Mouse (Mus musculus): ENCODE results near the gene Uhrf1bp1.

The Uhrf1bp1 gene

DNA sequence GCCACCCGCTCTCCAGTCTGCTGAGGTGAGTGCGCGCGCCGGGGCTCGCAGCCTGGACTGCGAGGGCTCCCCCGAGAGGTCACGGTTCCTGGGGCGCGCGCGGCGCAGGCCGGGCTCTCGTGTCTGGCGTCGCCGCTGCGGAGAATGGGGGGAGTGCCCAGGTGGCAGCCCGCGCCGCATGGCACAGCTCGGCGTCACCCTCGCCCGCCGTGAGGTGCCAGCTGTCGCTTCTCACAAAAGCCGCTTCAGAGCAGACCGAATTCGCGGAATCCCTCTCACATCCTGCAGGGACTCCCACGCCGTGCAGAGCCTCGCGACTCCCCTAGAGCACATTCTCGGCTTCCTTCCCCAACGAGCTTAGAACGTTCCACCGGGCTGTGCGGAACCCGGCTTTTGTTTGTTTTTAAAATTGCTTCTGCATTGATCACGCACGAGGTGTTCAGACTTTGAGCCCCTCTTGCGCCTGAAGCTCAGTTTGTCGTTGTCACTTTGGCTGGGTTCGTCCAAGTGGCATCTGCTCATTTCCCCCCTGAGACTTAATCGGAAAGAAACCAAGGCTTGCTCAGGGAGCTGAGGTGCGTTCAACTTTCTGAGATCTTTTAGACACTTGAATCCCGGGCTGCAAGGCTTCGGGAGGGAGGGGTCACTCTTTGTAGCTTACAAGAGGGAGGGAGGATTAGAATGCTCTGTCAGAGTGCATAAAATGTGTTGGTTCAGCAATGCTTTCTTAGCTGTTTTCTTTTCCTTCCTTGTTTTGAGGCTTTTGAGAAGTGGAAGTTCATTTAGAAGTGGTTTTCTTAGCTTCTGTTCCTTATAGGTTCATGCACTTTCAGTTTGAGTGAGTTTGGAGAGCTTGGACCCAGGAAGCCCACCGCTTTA lies 53.6 kb downstream of the Uhrf1bp1 start, which contains the start of gene Taf11:
TSS of gene Taf11 (minus strand) at position 223 of the 879 bp plus-strand sequence.
- DNase-seq (ENCODE audit: low spot score in 2 of 2): peak; percentile 78 to 80

DNA sequence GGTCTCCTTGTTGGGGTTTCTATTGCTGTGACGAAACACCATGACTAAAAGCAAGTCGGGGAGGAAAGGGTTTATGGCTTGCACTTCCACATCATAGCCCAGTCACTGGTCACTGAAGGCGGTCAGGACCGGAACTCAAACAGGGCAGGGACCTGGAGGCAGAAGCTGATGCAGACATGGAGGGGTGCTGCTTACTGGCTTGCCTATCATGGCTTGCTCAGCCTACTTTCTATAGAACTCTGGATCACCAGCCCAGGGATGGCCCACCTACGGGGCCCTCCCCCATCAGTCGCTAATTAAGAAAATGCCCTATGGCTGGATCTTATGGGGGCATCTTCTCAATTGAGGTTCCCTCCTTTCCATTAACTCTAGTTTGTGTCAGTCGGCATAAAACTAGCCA lies 55.1 kb downstream of the Uhrf1bp1 start:
- no peak for DNase-seq (ENCODE audit: low spot score in 2 of 2)

DNA sequence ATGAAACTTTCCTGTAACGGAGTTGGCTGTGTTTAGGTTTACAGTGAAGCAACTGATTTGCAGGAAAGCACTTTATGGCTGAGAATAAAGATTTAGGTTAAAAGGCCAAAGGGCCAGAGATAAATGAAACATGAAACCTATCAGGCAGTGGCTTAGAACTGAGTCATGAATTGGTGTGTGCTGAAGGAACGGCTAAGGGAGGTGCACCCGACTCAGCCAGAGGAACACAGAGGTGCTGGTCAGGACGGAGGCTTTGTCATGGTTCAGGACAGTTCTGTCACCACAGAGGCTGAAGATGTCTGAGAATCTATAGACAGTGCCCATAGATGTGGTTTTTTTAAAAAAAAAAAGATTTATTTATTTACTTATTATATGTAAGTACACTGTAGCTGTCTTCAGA lies 58.5 kb downstream of the Uhrf1bp1 start:
- DNase-seq (ENCODE audit: low spot score in 2 of 2): no peak

- DNase-seq (ENCODE audit: low spot score in 2 of 2): no peak
Observed at GRCm38 (mm10) chr17:27916366-27916765, 60.1 kb downstream of the Uhrf1bp1 start.

- DNase-seq (ENCODE audit: low spot score in 2 of 2): no peak
Observed at GRCm38 (mm10) chr17:27920676-27921075, 64.4 kb downstream of the Uhrf1bp1 start.

GRCm38 (mm10) chr17:27922174-27922712 lies 66.0 kb downstream of the Uhrf1bp1 start:
- no peak for DNase-seq (ENCODE audit: low spot score in 2 of 2)

DNA sequence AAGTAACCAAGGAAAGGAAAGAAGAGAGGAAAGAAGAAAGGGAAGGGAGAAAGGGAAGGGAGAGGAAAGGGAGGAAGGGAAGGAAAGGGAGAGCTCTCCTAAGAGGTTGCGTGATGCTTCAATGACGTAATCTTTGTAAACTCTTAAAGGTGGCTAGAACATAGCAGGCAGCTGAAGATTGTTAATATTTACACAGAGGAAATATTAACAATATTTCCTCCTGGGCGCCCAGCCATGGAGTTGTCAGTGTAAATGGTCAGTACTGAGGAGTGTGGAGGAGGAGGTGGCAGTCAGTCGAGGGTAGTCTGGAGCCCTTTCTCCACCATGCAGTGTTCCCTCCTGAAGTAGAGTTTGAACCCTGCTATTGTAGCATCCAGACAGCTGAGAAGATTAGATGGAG lies 68.8 kb downstream of the Uhrf1bp1 start:
- DNase-seq (ENCODE audit: low spot score in 2 of 2): no peak

GRCm38 (mm10) chr17:27925504-27925903 lies 69.3 kb downstream of the Uhrf1bp1 start:
- DNase-seq (ENCODE audit: low spot score in 2 of 2): no peak

DNA sequence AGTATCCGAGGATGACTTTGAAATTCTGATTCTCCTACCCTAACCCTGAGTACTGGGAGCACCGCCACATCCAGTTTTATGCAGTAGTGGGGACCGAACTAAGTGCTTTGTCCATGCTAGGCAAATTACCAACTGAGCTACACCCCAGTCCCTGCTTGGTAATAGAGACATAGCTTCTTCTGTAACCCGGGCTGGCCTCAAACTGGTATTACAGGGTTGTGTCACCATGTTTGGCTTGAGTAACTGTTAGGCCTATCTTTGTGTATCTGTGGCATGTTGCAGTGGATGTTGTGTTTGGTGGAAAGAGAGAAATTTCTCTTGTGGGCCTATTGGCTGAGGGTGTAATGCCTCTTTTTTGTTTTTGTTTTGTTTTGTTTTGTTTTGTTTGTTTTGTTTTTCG lies 74.0 kb downstream of the Uhrf1bp1 start:
- DNase-seq (ENCODE audit: low spot score in 2 of 2): no peak

GRCm38 (mm10) chr17:27931826-27932225 lies 75.6 kb downstream of the Uhrf1bp1 start:
- DNase-seq (ENCODE audit: low spot score in 2 of 2): no peak

DNA sequence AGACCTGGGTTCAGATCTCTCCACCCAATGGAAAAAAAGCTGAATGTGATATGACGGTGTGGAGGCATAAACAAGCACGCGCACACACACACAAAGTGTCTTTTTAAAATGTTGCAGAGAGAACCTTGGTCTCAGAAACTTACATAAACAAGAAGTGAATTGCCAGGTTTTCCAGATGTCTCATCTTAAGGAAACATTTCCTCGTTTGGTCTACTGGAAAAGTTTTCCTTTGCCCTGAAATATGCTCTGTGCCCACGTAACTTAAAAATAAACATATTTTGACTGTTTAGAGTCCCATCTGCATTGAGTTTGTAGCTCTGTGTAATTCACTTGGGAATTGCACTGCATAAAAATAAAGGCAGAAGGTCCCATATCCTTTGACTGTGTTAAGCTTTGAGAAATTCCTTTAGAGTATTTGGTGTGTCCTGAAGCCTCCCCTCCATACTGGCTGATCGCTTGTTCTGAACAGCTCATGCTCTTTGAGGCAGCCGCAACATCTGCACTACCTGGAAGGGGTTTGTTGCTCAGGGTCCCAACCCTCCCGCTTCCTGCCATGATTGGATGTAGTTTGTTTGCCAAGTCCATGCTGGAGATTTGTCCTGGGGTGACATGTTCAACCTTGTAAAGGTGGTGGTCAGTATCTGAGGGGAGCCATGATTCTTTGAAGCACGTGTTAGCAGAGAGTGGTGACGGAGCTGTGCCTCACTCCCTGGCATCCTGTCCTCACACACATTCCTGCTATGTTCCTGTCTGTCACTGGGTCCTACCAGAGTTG lies 78.1 kb downstream of the Uhrf1bp1 start:
- no peak for DNase-seq (ENCODE audit: low spot score in 2 of 2)

- no peak for DNase-seq (ENCODE audit: low spot score in 2 of 2)
Observed at GRCm38 (mm10) chr17:27935091-27935490, 78.8 kb downstream of the Uhrf1bp1 start.

- DNase-seq (ENCODE audit: low spot score in 2 of 2): no peak
Observed at GRCm38 (mm10) chr17:27937054-27937615, 80.9 kb downstream of the Uhrf1bp1 start.

GRCm38 (mm10) chr17:27938121-27938754 lies 82.0 kb downstream of the Uhrf1bp1 start:
- DNase-seq (ENCODE audit: low spot score in 2 of 2): no peak

DNA sequence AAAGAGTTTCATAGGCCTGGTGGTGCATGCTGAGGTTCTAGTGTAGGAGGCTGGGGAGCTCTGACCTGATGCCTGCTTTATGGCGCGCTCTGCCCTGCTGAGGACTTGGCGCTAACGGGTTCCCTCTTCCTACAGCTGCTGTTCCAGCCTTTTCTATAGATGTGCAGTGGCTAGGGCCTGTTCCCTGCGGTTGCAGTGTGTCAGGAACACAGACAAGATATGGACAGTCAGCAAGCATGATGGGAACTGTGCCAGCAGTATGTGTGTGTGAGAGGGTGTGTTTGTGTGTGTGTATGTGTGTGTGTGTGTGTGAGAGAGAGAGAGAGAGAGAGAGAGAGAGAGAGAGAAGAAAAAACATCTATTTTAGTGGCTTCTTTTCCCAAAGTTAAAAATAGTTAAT lies 82.8 kb downstream of the Uhrf1bp1 start:
- DNase-seq (ENCODE audit: low spot score in 2 of 2): no peak

DNA sequence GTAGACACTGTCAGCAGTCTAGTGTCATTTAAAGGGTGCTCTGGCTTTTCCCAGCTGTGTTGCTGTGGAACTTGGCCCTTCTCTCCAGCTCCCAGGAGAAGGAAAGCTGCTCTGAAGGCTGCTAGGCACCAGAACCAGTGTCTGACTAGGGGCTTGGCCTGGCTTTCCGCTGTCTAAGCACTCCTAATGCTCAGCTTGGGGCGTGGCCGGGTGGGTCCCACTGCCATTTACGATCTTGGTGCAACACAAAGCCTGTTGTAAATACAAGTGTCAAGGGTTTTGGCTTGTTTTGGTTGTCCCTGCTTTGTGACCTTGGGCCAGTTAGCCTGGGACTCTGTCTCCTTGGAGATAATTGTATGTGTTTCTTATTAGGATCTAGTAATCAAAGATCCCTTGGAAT lies 84.1 kb downstream of the Uhrf1bp1 start:
- DNase-seq (ENCODE audit: low spot score in 2 of 2): no peak

DNA sequence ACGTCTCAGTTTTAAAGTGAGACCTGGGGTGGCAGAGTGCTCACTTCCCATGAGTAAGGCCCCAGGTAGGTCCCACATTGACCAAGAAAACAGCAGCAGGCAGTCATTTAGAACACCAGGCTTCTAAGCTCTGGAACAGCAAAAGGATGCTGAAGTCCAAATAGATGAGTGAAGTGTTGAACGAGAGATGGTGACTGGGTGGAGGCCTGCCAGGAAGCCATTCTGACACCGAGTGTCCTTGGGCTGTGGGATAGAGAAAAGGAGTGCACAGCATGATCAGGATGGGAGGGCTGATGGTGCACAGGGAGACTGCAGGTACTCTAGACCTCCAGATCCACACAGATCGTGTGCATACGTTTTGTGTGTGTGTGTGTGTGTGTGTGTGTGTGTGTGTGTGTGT lies 84.9 kb downstream of the Uhrf1bp1 start:
- no peak for DNase-seq (ENCODE audit: low spot score in 2 of 2)

GRCm38 (mm10) chr17:27941698-27942097 lies 85.5 kb downstream of the Uhrf1bp1 start:
- DNase-seq (ENCODE audit: low spot score in 2 of 2): no peak

DNA sequence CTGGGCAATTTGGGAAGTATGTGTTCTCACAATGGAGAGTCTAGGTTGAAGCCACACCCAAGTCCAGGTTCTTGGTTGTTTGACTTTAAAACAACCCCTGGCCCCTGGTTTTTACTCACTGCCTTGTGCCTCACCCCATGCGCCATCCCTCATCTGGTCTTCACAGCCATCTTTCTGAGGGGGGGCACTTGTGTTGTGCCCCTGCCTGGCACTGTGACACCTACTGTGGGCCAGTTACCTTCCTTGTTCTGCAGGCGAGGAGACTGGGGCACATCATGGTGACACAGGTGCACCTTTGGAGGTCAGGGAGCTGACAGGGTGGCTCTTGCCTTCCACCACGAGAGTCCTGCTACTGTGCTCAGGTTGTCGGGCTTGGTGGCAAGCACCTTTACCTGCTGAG lies 85.9 kb downstream of the Uhrf1bp1 start:
- DNase-seq (ENCODE audit: low spot score in 2 of 2): no peak

GRCm38 (mm10) chr17:27945546-27946216 lies 89.4 kb downstream of the Uhrf1bp1 start:
- DNase-seq (ENCODE audit: low spot score in 2 of 2): no peak

DNA sequence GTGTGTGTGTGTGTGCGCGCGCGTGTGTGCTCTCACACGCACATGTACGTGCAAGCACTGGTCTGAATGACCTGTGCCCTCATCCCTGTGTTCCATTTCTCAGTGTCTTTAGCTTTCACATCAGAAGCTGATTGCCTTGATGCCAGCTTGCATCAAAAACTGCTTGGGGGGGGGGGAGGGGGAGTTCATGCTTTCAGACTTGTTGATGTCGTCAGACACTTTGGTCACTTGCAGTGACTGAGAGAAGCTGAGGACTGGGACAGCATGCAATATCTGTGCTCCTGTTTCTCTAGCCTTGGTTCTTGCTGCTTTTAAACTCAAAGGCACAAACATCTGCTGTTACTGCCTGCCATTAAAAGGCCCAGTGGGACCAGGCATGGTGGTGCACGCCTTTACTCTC lies 90.1 kb downstream of the Uhrf1bp1 start:
- no peak for DNase-seq (ENCODE audit: low spot score in 2 of 2)

Measured in right cerebral cortex, postnatal 36 days (tissue).